Mouse (Mus musculus) cortical plate, adult 2 months (tissue): ENCODE results near the gene Bivm.

ENCODE experiments used
- CTCF ChIP-seq: fragments of 200-500 bp; IDR thresholded peaks from 2 replicates; pipeline ENCODE4 v1.5.1; 2011; ENCODE audit warnings: mild to moderate bottlenecking, control low read depth, low read length; ENCODE audit not compliant: insufficient read depth; ENCODE audit errors: extremely low read depth
- POLR2A ChIP-seq: fragments of 200-500 bp; IDR thresholded peaks from 2 replicates; pipeline ENCODE4 v1.6.1; 2011; ENCODE audit warnings: mild to moderate bottlenecking, low read length, control low read depth; ENCODE audit not compliant: insufficient read depth; ENCODE audit errors: extremely low read depth

DNA sequence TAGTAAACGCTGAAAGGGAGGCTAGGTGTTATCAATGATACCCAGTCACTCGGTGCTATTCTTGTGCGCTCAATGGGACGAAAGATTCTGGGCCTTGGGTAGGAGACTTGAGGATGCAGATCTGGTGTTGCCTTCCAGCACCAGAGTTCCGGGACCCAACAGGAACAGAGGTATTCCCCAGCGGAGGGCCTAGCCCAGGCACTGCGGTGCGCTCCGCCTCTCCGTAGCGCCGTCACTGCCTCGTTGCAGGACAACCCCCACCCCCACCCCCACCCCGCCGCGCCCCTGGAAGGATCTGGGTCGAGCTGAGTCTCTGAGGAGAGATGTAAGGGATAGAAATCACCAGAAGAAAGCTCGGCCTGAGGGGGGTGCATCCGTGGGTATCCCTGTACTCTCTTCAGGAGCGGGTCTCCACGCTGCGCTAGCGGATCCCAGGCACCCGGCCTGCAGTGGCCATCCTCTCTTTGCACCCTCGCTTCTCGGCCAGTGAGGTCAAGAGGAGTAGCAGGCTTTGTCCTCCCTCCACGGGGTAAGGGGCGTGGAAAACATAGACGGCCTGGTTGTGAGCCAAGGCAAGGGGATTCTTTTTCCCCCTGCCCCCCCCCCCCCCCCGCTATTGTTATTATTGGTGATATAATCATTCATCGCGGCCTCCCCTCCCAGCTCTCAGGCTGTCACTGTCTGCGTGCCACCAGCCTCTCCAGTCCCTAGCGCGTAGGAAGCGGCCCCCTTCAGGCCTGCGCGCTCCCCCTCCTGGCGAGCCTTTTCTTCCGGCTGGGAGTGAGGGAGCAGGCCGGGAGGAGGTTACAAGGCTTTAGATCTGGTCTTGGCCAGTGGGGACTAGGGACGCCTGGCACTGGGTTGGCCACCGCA is 680 bp downstream of the Bivm start:
- no peak for TF ChIP-seq CTCF
- TF ChIP-seq POLR2A, result peak; percentile 78
